Mouse (Mus musculus) myocyte (in vitro differentiated cells): Measurements from ENCODE around the gene Pom121.

ENCODE experiments used
- CEBPB ChIP-seq: IDR thresholded peaks from 2 replicates; pipeline ENCODE4 v1.6.1; 2011; ENCODE audit warnings: mild to moderate bottlenecking, moderate library complexity; ENCODE audit not compliant: poor library complexity, insufficient read depth, severe bottlenecking
- E2F4 ChIP-seq: IDR thresholded peaks from one replicate; pipeline ENCODE4 v1.6.1; 2011; ENCODE audit warnings: mild to moderate bottlenecking, control low read depth, moderate library complexity; ENCODE audit not compliant: insufficient read depth
- MAX ChIP-seq: IDR thresholded peaks from one replicate; pipeline ENCODE4 v1.6.1; 2011; ENCODE audit warnings: low read depth, mild to moderate bottlenecking, control low read depth
- MYOG ChIP-seq, 3 experiments: IDR thresholded peaks; one replicate each; pipeline ENCODE4 v1.6.1; 2011; ENCODE audit warnings: control low read depth in 2 of 3, low read depth in 2 of 3, mild to moderate bottlenecking in 2 of 3; ENCODE audit not compliant: insufficient read length in 2 of 3, control insufficient read depth in 1 of 3, insufficient read depth in 1 of 3
- POLR2A ChIP-seq: IDR thresholded peaks from one replicate; pipeline ENCODE4 v1.6.1; 2011; ENCODE audit warnings: low read depth, mild to moderate bottlenecking, control low read depth, moderate library complexity; ENCODE audit not compliant: insufficient read length
- REST ChIP-seq: IDR thresholded peaks from one replicate; pipeline ENCODE4 v1.6.1; 2011; ENCODE audit warnings: mild to moderate bottlenecking, control low read depth, moderate library complexity; ENCODE audit not compliant: insufficient read depth, insufficient read length
- TCF12 ChIP-seq: IDR thresholded peaks from one replicate; pipeline ENCODE4 v1.6.1; 2011; ENCODE audit warnings: mild to moderate bottlenecking, control low read depth; ENCODE audit not compliant: poor library complexity, insufficient read depth, severe bottlenecking
- TCF3 ChIP-seq: IDR thresholded peaks from one replicate; pipeline ENCODE4 v1.6.1; 2011; ENCODE audit warnings: low read depth, control low read depth; ENCODE audit not compliant: insufficient read length
- USF1 ChIP-seq: IDR thresholded peaks from one replicate; pipeline ENCODE4 v1.6.1; 2011; ENCODE audit warnings: low read depth, mild to moderate bottlenecking, control low read depth, moderate library complexity

DNA sequence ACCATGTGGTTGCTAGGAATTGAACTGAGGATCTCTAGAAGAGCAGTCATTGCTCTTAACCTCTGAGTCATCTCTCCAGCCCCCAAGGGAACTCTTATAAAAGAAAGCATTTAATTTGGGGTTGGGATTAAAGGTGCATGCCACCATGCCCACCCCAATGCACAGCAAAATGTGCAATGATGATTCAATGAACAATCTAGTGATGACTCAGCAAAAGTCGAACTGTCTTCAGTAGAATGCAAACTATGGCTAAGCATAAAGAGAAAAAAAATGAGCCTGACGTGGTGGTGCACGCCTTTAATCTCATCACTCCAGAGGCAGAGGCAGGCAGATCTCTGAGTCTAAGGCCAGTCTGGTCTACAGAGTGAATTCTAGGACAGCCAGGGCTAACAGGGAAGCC, 31.8 kb downstream of the Pom121 start:
- TF ChIP-seq E2F4, result no peak
- TF ChIP-seq TCF12, result no peak
- no peak for TF ChIP-seq POLR2A
- no peak for TF ChIP-seq USF1
- no peak for TF ChIP-seq MYOG (IDR thresholded peaks at IDR 0.05; ENCODE audit: control insufficient read depth in 1 of 3, insufficient read depth in 1 of 3, insufficient read length in 2 of 3, low read depth in 2 of 3)
- no peak for TF ChIP-seq MAX
- no peak for TF ChIP-seq REST
- no peak for TF ChIP-seq CEBPB
- TF ChIP-seq TCF3, result no peak
